Mouse (Mus musculus) left cerebral cortex, postnatal 25 days (tissue): ENCODE data around the gene Kat2b. TPM values are rescaled to one million over a fixed set of nuclear protein-coding genes. Genes with fewer than 3 reads are reported as not detected.
"Not testable (repeated sequence)": the region's sequence is repeated elsewhere in the genome, so short reads cannot be mapped to it uniquely, and the experiment has no call there.

Source experiments
- DNase-seq, 2 experiments: peaks; one replicate each; pipeline ENCODE4 v3.0.0; 2022; ENCODE audit warnings: low spot score in 2 of 2, mixed read lengths in 1 of 2
- intact Hi-C: fragments of 180-260 bp; cut with DNase I; formaldehyde crosslinking; loops from one replicate; pipeline ENCODE4 v1.15.1; 2025
- total RNA-seq, 2 experiments: library from RNA; stranded (reverse); gene quantifications; 2 replicates each; pipeline ENCODE4 v1.2.3; 2021

The Kat2b gene
- total RNA-seq, 2 experiments from 2014 or later: 15.5 to 22.0 TPM

DNA sequence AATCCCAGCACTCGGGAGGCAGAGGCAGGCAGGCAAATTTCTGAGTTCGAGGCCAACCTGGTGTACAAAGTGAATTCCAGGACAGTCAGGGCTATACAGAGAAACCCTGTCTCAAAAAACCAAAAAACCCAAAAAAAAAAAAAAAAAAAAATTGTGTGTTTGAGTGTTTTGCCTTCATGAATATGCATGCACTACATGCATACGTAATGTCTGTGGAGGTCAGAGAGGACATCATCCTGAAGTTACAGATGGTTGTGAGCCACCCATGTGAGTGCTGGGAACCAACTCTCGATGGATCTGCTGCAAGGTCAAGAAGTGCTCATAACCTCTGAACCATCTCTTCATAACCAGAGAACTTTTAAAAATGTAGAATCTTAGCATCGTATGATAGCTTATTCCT lies 25.2 kb downstream of the Kat2b start:
- DNase-seq: no peak
- intact Hi-C loops: no loop called here

DNA sequence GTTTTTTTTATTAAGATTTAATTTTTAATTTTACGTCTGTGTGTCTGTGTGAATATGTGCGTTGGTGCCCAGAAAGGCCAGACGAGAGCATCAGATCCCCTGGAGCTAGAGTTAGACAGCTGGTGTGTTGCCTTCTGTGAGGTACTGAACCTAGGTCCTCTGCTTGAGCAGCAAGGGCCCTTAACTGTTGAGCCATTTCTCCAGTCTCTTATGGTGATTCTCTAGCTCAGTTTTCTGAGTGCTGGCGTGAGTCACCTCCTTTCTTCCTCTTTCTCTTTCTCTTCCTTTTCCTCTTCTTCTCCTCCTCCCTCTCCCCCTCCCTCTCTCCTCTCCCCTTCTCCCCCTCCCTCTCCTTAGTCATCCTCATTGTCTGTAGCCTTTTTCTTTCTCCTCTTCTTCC lies 27.9 kb downstream of the Kat2b start:
- intact Hi-C loops: no loop called here
- no peak for DNase-seq

DNA sequence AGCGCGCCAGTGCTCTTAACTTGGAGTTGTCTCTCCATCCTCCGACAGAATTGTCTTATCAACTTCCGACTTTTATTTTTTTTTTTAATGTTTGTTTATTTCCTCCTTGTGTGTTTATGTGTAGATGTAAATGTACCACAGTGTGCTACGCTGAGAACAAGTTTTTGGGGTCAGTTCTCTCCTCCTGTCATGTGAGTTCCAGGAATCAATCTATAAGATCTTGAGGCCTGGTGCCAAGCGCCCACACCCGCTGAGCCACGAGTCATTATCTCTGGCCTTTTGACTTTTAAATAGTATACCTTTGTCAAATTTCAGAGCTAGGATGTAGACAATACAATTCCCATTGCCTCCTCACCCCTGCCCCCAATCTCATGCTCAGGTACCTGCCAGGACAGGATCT lies 28.9 kb downstream of the Kat2b start:
- no peak for DNase-seq
- intact Hi-C loops: no loop called here

- DNase-seq: peak; percentile 33 to 65
- intact Hi-C loops: no loop called here
Observed at GRCm38 (mm10) chr17:53596314-53596882, 29.7 kb downstream of the Kat2b start.

DNA sequence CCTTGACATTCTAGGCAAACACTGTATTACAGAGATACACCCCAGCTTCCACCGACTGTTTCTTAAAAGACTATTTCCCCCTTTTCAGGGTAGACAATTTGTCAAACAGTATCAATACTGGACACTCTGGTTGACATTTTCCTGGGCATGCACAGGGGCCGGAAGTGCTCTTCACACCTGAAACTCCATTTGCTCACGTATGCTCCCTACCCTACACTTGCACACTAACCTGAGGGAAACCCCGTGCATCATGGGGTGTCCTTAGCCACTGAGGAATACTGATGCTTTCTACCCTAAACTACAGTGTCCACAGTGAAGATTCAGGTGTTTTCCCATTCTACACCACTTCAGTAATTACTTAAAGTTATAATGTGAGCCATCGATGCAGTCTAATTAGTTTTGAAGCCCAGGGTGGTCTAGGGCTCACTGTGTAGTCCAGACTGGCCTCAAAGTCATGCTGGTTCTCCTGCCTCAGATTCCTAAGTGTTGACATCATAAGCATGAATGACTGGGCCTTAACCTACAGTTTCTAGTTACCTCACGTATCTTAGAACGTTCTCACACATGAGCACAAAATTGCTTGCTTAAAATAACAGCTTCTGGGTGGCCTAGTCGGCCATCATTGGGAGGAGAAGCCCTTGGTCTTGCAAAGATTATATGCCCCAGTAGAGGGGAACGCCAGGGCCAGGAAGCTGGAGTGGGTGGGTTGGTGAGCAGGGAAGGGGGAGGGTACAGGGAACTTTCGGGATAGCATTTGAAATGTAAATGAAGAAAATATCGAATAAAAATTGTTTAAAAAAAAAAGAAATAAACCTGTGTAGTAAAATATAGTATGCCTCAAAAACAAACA lies 30.5 kb downstream of the Kat2b start:
- DNase-seq: no peak
- intact Hi-C loops: no loop called here

- DNase-seq: no peak
- intact Hi-C loops: no loop called here
Observed at GRCm38 (mm10) chr17:53598571-53598970, 31.9 kb downstream of the Kat2b start.

- not testable (repeated sequence) for DNase-seq
Observed at GRCm38 (mm10) chr17:53603236-53603635, 36.6 kb downstream of the Kat2b start.

GRCm38 (mm10) chr17:53606082-53606481 lies 39.4 kb downstream of the Kat2b start:
- intact Hi-C loops, DNase-seq: not testable (repeated sequence)

More at GRCm38 (mm10) chr17:53603236-53603635, 36.6 kb downstream of the Kat2b start:
- intact Hi-C loops: not testable (repeated sequence)

DNA sequence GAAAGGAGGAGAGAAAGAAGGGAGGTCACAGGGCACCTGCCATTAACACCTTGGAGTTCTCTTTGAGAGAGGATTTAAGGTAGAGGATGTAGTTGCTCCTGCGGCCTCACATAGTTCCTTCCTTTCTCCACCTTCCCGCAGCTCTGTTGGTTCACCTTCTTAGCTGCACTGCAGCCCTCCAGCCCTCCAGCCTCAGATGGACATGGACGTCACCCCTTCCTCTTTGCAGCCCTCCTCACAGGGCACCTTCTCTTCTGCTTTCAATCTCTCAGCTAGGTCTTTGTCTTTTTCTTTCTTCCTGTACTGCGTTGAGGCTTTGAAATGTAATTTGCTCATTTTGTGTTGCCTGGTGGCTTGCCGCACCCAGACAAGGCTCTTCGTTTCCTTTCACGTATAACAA lies 42.3 kb downstream of the Kat2b start:
- DNase-seq, intact Hi-C loops: not testable (repeated sequence)

- DNase-seq: no peak
- intact Hi-C loops: no loop called here
Observed at GRCm38 (mm10) chr17:53617295-53617957, 50.8 kb downstream of the Kat2b start.

- intact Hi-C loops: no loop called here
Observed at GRCm38 (mm10) chr17:53618369-53618768, 51.7 kb downstream of the Kat2b start.

DNA sequence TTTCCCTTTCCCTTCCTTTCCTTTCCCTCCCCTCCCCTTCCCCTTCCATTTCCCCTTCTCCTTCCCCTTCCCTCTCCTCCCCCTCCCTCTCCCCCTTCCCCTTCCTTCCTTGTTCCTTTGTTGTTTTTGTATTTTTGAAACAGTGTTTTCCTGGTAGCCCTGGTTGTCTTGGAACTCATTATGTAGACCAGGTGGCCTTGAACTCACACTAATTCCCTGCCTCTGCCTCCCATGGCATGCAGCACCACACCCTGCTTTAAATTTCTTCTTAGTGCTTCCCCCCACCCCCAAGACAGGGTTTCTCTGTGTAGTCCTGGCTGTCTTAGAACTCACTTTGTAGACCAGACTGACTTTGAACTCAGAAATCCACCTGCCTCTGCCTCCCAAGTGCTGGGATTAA lies 52.7 kb downstream of the Kat2b start:
- no peak for DNase-seq
- intact Hi-C loops: no loop called here

More at GRCm38 (mm10) chr17:53618369-53618768, 51.7 kb downstream of the Kat2b start:
- DNase-seq: no peak

DNA sequence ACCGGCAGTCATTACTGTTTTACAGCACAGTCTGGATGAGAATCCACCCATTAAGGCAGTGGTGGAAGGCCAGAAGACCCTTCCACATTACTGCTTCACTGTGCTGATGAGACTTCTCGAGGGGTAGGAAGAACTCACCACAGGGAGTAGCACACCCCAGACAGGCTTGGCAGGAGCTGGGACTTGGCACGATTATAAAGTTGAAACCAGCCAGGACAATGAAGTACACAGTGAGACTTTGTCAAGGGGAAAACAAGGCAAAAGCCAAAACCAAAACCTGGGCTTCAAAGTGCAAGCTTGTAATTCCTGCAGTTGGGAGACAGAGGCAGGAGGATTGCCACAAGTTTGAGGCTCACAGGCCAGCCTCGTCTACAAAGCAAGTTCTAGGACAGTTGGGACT lies 54.0 kb downstream of the Kat2b start:
- intact Hi-C loops: no loop called here

GRCm38 (mm10) chr17:53622125-53622524 lies 55.5 kb downstream of the Kat2b start:
- intact Hi-C loops: no loop called here

More for the DNA sequence above, 54.0 kb downstream of the Kat2b start:
- no peak for DNase-seq

DNA sequence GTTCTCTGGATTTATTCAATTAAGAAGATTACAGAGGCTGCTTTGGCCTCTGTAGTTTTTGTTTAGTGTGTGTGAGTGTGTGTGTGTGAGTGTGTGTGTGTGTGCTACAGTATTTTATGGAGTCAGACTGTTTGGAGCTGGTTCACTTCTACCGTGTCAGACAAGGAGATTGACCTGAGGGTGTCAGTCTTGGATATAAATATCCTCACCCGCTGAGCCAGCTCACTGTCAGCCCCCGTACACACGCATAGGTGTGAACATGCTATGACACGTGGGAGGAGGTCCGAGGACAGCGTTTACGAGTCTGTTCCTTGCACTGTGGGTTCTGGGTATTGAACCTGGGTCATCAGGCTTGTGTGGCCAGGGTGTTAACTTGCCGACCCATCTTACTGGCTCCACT lies 57.1 kb downstream of the Kat2b start:
- no peak for DNase-seq
- intact Hi-C loops: no loop called here

More at GRCm38 (mm10) chr17:53622125-53622524, 55.5 kb downstream of the Kat2b start:
- no peak for DNase-seq

DNA sequence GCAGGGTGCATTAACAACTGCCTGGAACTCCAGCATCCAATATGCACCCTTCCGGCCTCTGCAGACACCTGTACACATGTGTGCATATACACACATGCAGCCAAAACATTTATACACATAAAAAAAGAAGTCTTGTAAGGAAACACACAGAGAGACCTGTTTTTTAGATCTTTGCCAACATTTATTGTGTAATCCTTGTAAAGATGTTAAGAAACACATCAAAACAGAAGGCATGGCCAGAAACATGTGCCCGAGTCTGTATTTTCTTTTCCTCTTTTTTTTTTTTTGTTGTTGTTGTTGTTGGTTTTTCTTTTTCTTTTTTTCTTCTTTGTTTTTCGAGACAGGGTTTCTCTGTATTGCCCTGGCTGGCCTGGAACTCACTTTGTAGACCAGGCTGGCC lies 59.5 kb downstream of the Kat2b start:
- intact Hi-C loops: no loop called here
- DNase-seq: no peak

DNA sequence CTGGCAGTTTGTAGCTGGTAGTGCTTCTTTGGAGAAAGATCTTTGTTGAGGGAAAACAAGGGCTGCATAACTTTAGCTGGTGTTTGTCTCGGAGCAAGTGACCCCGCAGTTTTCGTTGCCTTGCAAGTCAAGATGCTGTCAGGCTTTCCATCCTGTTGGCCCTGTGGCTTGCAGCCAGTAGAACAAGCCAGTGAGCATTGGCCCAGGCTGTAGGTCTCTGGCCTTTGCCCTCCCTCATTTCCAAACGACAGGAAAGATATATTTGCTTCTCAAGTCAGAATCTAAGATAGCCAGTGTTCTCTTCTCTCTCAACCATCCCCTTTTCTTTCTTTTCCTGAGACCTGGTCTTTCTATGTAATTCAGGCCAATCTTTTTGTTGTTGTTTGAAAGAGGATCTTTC lies 60.8 kb downstream of the Kat2b start:
- no peak for DNase-seq
- intact Hi-C loops: no loop called here

DNA sequence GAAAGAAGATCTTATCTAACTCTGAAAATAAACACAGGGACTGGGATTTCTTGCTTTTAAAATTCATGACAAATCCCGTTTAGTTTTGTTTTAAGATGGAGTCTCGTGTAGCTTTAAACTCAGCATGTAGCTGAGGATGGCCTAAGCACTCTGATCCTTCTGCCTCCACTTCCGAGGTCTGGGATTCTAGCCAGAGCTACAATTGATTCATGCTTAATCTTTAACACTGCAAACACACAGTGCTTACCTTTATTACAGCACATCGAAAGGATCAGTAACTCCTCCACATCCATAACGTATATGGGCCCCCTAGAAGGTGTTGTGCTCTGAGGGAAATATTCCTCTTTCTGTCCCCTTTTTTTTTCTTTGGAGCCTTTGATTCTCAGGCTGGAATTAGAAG lies 61.5 kb downstream of the Kat2b start:
- DNase-seq: no peak
- intact Hi-C loops: no loop called here

GRCm38 (mm10) chr17:53631344-53631743 lies 64.7 kb downstream of the Kat2b start:
- intact Hi-C loops: no loop called here
- no peak for DNase-seq

GRCm38 (mm10) chr17:53643360-53643759 lies 76.7 kb downstream of the Kat2b start:
- no peak for DNase-seq
- intact Hi-C loops: no loop called here

GRCm38 (mm10) chr17:53650251-53650661 lies 83.6 kb downstream of the Kat2b start:
- no peak for DNase-seq
- intact Hi-C loops: no loop called here
